Mouse (Mus musculus) C2C12 (cell line): ENCODE results near the gene Gdpd5.

ENCODE experiments used
- CEBPB ChIP-seq: IDR thresholded peaks from one replicate; pipeline ENCODE4 v1.6.1; 2011; ENCODE audit warnings: low read depth, mild to moderate bottlenecking, control low read depth, moderate library complexity
- CTCF ChIP-seq: IDR thresholded peaks from one replicate; pipeline ENCODE4 v1.5.1; 2011; ENCODE audit not compliant: control insufficient read depth, insufficient read depth, insufficient read length
- FOSL1 ChIP-seq: IDR thresholded peaks from one replicate; pipeline ENCODE4 v1.8.0; 2011; ENCODE audit warnings: mild to moderate bottlenecking, low read length; ENCODE audit not compliant: poor library complexity, insufficient read depth, severe bottlenecking
- MYOG ChIP-seq: IDR thresholded peaks from one replicate; pipeline ENCODE4 v1.6.1; 2011; ENCODE audit not compliant: control insufficient read depth, insufficient read length; ENCODE audit errors: extremely low read depth

DNA sequence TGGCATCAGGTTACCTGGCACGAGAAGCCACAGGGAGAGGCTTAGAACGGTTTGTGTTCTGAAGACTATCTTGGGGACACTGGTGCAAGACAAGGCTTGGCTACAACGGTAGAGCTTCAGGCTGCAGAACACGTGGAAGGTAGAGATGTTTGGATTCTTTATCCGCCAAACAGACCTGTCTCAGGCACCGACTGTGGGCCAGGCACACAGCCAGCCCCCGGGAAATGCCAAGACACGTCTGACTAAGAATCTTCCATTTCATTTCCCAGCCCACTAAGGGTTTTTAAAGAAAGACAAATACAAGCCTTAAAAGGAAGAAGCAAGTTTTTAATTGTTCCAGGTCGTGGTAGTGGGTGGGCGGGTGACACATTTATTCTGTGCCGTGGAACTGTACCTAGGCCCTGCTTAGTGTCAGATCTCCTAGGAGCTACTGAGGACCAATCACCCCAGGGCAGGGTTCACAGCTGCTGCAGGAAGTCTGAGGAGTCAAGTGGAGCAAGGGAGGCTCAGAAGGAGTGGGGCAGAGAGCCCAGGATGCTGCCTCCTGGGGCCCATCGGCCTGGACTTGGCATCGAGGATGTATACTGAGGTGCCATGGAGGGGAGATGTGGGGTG lies 12.6 kb downstream of the Gdpd5 start:
- TF ChIP-seq CTCF, result no peak
- TF ChIP-seq CEBPB, result no peak
- no peak for TF ChIP-seq FOSL1
- TF ChIP-seq MYOG, result no peak
